Mouse (Mus musculus) lung, embryonic 14.5 days (tissue): ENCODE measurements at regions not wholly inside any gene's neighbourhood (a gene's known extent, or its start where the extent isn't known, plus 50 kb on each side); places are given as distances from the start of the nearest gene placed in this dataset.

ENCODE experiments used
- ATAC-seq: fragments of 200-750 bp; cut with Nextera tagmentation; 2 replicates; pipeline ENCODE4 v1.8.0; 2017; ENCODE audit warnings: mild to moderate bottlenecking, moderate TSS enrichment, moderate library complexity; ENCODE audit not compliant: insufficient read depth
- DNase-seq: peaks from one replicate; pipeline ENCODE4 v3.0.0-alpha.2; 2015
- H3K27ac ChIP-seq: fragments of 300-500 bp; sonication (generic); 2 replicates; pipeline ENCODE4 v1.5.1; 2014; ENCODE audit warnings: low read depth, mild to moderate bottlenecking, moderate library complexity
- H3K27me3 ChIP-seq: fragments of 300-500 bp; sonication (generic); 2 replicates; pipeline ENCODE4 v1.6.1; 2014; ENCODE audit warnings: low read length, control low read depth; ENCODE audit not compliant: insufficient read depth
- H3K36me3 ChIP-seq: fragments of 300-500 bp; sonication (generic); 2 replicates; pipeline ENCODE4 v1.6.1; 2014; ENCODE audit warnings: control low read depth; ENCODE audit not compliant: insufficient read depth
- H3K4me1 ChIP-seq: fragments of 300-500 bp; sonication (generic); 2 replicates; pipeline ENCODE4 v1.6.1; 2014; ENCODE audit warnings: antibody characterized with exemption, control low read depth; ENCODE audit not compliant: insufficient read depth
- H3K4me2 ChIP-seq: fragments of 300-500 bp; sonication (generic); 2 replicates; pipeline ENCODE4 v1.6.1; 2014; ENCODE audit warnings: mild to moderate bottlenecking
- H3K4me3 ChIP-seq: fragments of 300-500 bp; sonication (generic); 2 replicates; pipeline ENCODE4 v1.5.1; 2014; ENCODE audit warnings: low read depth, low read length
- H3K9ac ChIP-seq: fragments of 300-500 bp; sonication (generic); 2 replicates; pipeline ENCODE4 v1.6.1; 2014
- H3K9me3 ChIP-seq: fragments of 300-500 bp; sonication (generic); 2 replicates; pipeline ENCODE4 v1.6.1; 2016; ENCODE audit warnings: low read depth, low read length, control low read depth
- CTCF ChIP-seq: IDR thresholded peaks from 2 replicates; pipeline ENCODE4 v1.5.1; 2016; ENCODE audit warnings: antibody characterized with exemption, low read depth
- WGBS: fragments of 180-500 bp; shearing (Covaris S2); extraction: QIAGEN DNeasy Blood & Tissue Kit; methylation state at CpG from one replicate; pipeline ENCODE4 v1.1.7; 2014; 5-methylcytosine and 5-hydroxymethylcytosine counted together

GRCm38 (mm10) chr17:50407249-50407990 lies 101.8 kb upstream of the Plcl2 start:
- H3K27ac ChIP-seq: no peak overlapping the region
- no peak overlapping the region for H3K4me2 ChIP-seq
- ATAC-seq (no peak), DNase-seq (no peak)
- H3K4me1 ChIP-seq: no peaks in the 10 kb centered on the region
- no peaks in the 10 kb centered on the region for H3K9me3 ChIP-seq
- H3K4me3 ChIP-seq: no peak overlapping the region
- 40% methylated on average over 11 of the region's 11 CpGs for WGBS
- H3K36me3 ChIP-seq: no peaks in the 10 kb centered on the region
- no peak overlapping the region for H3K9ac ChIP-seq
- no peak for TF ChIP-seq CTCF
- H3K27me3 ChIP-seq: no peaks in the 10 kb centered on the region

GRCm38 (mm10) chr17:50408581-50408980 lies 100.6 kb upstream of the Plcl2 start:
- H3K9ac ChIP-seq: no peak overlapping the region
- WGBS: 70% methylated on average over 10 of the region's 10 CpGs
- H3K9me3 ChIP-seq: no peaks in the 10 kb centered on the region
- no peaks in the 10 kb centered on the region for H3K36me3 ChIP-seq
- TF ChIP-seq CTCF: no peak
- DNase-seq (no peak), ATAC-seq (no peak)
- no peak overlapping the region for H3K4me2 ChIP-seq
- H3K4me1 ChIP-seq: no peaks in the 10 kb centered on the region
- no peak overlapping the region for H3K27ac ChIP-seq
- H3K27me3 ChIP-seq: no peaks in the 10 kb centered on the region
- no peak overlapping the region for H3K4me3 ChIP-seq

DNA sequence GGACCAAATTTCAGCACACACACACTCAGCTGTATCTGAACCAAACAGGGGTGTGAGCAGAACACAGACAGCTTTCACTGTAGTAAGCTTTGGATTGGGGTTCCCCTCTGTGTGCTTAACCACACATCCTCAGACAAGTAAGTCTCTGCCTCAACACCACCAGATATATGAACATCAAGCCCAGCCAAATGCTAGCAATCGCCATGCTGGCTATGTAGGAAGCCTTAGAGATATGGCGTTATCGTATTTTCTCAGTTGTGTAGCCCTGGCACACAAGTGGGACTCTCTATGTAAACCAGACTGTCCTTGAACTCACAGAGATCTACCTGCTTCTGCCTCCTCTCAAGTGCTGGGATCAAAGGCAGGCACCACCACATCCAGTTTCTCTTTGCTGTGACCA lies 99.9 kb upstream of the Plcl2 start:
- Histone ChIP-seq H3K9ac (no peak overlapping the region), H3K4me1 (no peaks in the 10 kb centered on the region), H3K36me3 (no peaks in the 10 kb centered on the region), H3K4me3 (no peak overlapping the region), H3K27me3 (no peaks in the 10 kb centered on the region), H3K4me2 (no peak overlapping the region), H3K9me3 (no peaks in the 10 kb centered on the region), H3K27ac (no peak overlapping the region)
- DNase-seq (no peak), ATAC-seq (no peak)
- no peak for TF ChIP-seq CTCF
- 93% methylated on average over 3 of the region's 3 CpGs for WGBS

DNA sequence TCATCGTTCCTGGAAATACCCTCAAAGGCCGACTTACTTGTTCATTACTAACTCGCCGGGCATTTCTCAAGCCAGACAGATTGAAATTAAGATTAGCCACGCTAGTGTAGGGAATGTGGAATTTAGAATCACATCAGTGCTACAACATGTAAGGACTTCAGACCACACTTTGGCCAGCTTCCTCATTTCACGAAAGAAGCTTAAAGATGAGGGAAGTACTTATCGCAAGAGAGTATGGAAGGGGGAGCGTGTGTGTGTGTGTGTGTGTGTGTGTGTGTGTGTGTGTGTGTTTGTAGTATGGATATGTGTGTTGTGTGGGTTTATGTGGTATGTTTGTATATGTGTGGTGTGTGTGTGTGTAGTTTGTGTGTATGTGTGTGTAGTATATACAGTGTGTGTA lies 99.3 kb upstream of the Plcl2 start:
- Histone ChIP-seq H3K27ac (no peak overlapping the region), H3K4me3 (no peak overlapping the region), H3K4me2 (no peak overlapping the region), H3K27me3 (no peaks in the 10 kb centered on the region), H3K9me3 (no peaks in the 10 kb centered on the region), H3K4me1 (no peaks in the 10 kb centered on the region), H3K9ac (no peak overlapping the region), H3K36me3 (no peaks in the 10 kb centered on the region)
- WGBS: 84% methylated on average over 8 of the region's 8 CpGs
- ATAC-seq: no peak
- no peak for TF ChIP-seq CTCF
- DNase-seq: no peak

DNA sequence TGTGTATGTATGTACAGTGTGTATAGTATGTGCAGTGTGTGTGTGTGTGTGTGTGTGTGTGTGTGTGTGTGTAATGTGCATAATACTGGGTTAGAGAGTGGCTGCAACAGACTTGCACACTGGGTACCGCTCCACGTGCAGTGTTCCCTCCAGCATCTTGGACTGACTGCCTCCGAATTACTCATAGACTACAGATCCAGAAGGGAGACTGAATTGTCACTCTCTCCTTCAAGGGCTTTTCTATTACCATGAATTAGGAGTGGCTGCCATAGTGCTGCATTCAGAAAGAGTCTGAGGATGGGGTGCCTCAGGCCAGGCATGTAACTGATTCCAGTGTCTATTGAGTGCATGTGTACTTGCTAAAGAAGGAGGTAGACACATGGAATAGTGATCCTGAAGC lies 98.9 kb upstream of the Plcl2 start:
- no peaks in the 10 kb centered on the region for H3K9me3 ChIP-seq
- WGBS: 92% methylated on average over 3 of the region's 3 CpGs

DNA sequence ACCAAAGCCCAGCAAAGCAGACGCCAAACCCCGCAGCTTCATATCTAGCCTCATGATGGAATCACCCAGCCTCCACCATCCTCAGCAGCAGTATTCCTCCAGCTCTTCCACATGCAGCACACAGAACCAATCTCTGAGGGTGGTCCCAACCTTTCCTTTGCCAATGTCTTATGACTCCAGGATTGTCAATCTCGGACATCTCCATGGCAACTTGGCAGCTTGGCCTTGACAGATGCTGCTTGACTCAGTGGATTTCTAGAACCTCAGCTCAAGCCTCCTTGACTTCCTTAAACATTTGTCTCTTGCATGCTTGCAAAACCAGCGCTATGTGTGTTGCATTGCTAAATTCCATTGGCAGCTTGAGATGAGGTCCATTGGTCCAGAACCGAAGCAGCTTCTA lies 96.8 kb upstream of the Plcl2 start:
- WGBS: 94% methylated on average over 5 of the region's 5 CpGs
- no peak for TF ChIP-seq CTCF

More for the DNA sequence above, 98.9 kb upstream of the Plcl2 start:
- Histone ChIP-seq H3K4me2 (no peak overlapping the region), H3K9ac (no peak overlapping the region), H3K4me1 (no peaks in the 10 kb centered on the region), H3K27me3 (no peaks in the 10 kb centered on the region), H3K4me3 (no peak overlapping the region), H3K27ac (no peak overlapping the region), H3K36me3 (no peaks in the 10 kb centered on the region)
- DNase-seq (no peak), ATAC-seq (no peak)
- TF ChIP-seq CTCF: no peak

GRCm38 (mm10) chr17:50413916-50414315 lies 95.3 kb upstream of the Plcl2 start:
- DNase-seq: no peak
- Histone ChIP-seq H3K27me3 (no peaks in the 10 kb centered on the region), H3K36me3 (no peaks in the 10 kb centered on the region), H3K9me3 (no peaks in the 10 kb centered on the region), H3K4me1 (no peaks in the 10 kb centered on the region), H3K4me2 (no peak overlapping the region), H3K9ac (no peak overlapping the region), H3K4me3 (no peak overlapping the region), H3K27ac (no peak overlapping the region)
- WGBS: 87% methylated on average over 5 of the region's 5 CpGs
- no peak for TF ChIP-seq CTCF
- ATAC-seq: no peak

More for the DNA sequence above, 96.8 kb upstream of the Plcl2 start:
- Histone ChIP-seq H3K9me3 (no peaks in the 10 kb centered on the region), H3K4me3 (no peak overlapping the region), H3K27me3 (no peaks in the 10 kb centered on the region), H3K4me1 (no peaks in the 10 kb centered on the region), H3K4me2 (no peak overlapping the region), H3K36me3 (no peaks in the 10 kb centered on the region), H3K9ac (no peak overlapping the region), H3K27ac (no peak overlapping the region)
- DNase-seq (no peak), ATAC-seq (no peak)
